Mouse (Mus musculus) kidney, adult 18-20 months (tissue): ENCODE results near the gene Pkp3.

ENCODE experiments used
- DNase-seq: peaks from one replicate; pipeline ENCODE4 v3.0.0; 2021

The Pkp3 gene

GRCm38 (mm10) chr7:141057541-141057940, 20.5 kb upstream of the Pkp3 start:
- no peak for DNase-seq

DNA sequence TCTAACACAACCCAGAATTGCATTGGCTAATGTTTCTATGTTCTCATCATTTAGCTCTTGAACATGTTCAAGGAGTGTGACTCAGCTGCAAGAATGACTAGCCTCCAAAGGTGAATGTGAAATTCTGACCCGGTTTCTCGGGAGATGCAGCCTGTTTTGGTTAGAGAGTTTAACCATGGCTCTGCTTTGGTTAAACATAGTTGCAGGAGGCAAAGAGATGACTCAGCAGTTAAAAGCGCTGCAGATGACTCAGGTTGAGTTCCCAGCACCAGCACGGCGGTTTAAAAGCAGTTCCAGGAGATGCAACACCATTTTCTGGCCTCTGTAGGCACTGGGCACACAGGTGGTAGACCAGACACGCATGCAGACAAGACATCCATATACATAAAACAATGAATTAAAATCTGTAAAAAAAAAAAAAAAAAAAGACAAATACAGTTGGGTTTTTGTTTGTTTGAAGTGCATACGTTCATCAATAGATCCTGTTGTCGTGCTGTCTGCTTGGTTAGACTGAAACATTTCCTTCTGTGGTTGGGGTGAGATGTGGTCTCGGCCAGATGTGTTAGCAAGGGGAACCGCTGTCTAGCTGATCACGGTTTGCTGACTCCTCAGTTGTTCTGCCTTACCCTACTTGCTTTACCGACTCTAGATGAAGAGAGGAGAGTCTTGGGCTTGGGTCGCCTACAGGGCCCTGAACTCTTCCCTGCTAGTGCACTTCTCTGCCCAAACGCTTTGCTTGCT, 19.2 kb upstream of the Pkp3 start:
- DNase-seq, result no peak

GRCm38 (mm10) chr7:141059929-141060328, 18.1 kb upstream of the Pkp3 start:
- DNase-seq, result no peak

DNA sequence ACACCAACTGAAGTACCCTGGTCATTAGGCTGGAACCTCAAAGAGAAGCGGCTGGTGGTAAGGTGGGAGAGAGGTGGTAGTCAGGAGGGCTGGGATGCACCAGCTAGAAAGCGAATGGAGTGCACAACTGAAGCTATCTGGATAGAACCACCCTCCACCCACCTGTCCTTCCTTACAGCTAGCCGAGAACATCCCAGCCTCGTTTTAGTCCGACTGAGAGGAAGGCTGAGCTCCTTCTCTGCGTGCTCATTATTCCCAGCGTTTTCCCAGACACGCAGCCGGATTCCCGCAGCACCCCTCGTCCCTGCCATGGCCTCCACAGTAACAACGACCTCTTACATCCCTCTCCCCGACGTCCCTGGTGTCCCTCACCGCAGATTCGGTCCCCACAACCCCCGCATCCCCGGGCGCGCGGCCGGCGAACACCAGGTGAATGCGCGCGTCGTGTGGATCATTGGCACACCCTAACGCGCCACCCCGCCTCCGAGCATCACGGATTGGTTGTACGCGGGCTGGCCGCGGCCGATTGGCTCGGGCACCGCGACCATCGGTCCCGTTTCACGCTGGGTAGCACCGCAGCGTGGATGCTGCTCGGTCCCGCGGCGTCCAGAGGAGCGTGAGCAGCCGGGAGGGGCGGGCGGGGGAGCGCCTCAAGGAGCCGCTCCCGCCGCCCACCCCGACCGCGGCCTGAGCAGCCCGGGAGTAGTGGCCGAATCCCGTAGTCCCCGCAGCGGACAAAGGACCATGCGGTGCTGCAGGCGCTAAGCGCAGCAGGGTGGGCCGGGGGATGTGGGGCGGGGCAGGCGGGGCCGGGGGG, 17.4 kb upstream of the Pkp3 start, which contains the start of gene B4galnt4:
Gene B4galnt4 (plus strand): TSS at position 679 of the 817 bp plus-strand sequence.
- DNase-seq, result peak; percentile 62

DNA sequence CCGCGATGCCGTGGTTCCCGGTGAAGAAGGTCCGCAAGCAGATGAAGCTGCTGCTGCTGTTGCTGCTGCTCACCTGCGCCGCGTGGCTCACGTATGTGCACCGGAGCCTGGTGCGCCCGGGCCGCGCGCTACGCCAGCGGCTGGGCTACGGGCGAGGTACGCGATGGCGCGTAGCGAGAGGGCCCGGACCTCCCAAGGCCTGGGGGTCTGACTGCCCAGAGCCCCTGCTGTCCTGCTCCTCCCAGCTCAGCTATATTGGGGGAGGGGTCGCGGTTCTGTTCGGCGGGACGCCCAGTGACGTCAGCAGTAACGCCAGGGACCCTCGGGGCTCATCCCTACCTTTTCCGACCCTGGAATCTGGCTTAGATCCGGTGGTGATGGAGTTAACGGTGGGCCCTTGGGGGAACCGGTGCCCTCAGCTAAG, 16.7 kb upstream of the Pkp3 start:
- no peak for DNase-seq

- no peak for DNase-seq
Observed at GRCm38 (mm10) chr7:141062525-141062924, 15.5 kb upstream of the Pkp3 start.

DNA sequence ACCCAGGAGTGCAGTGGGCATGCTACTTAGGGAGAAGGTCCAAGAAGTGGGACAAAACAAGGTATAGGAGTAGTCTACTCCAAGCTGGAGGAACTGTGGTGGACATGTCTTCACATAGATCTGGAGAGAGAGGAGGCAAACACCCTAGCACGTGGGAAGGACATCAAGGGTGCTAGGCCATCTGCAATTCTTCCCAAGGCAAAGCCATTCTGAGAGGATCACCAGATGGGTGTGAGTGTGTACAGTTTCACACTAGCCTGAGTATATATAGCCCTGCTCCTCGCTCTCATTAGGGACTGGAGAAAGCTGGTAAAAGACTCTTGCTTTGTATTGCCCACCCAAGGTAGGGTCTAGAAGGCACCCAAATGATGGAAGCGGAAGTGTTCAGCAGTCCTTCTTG, 14.7 kb upstream of the Pkp3 start:
- no peak for DNase-seq

- no peak for DNase-seq
Observed at GRCm38 (mm10) chr7:141064175-141064574, 13.8 kb upstream of the Pkp3 start.

GRCm38 (mm10) chr7:141064576-141064975, 13.4 kb upstream of the Pkp3 start:
- DNase-seq, result no peak

DNA sequence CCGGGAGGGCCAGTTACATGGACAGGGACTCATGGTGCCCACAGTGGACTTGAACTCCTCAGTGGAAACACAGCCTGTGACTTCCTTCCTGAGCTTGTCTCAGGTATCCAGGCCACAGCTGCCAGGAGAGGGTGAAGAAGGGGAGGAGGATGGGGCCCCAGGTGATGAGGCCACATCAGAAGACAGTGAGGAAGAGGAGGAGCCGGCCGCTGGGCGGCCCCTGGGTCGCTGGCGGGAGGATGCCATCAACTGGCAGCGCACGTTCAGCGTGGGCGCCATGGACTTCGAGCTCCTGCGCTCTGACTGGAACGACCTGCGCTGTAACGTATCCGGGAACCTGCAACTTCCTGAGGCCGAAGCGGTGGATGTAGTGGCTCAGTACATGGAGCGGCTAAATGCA, 9.7 kb upstream of the Pkp3 start:
- no peak for DNase-seq

DNA sequence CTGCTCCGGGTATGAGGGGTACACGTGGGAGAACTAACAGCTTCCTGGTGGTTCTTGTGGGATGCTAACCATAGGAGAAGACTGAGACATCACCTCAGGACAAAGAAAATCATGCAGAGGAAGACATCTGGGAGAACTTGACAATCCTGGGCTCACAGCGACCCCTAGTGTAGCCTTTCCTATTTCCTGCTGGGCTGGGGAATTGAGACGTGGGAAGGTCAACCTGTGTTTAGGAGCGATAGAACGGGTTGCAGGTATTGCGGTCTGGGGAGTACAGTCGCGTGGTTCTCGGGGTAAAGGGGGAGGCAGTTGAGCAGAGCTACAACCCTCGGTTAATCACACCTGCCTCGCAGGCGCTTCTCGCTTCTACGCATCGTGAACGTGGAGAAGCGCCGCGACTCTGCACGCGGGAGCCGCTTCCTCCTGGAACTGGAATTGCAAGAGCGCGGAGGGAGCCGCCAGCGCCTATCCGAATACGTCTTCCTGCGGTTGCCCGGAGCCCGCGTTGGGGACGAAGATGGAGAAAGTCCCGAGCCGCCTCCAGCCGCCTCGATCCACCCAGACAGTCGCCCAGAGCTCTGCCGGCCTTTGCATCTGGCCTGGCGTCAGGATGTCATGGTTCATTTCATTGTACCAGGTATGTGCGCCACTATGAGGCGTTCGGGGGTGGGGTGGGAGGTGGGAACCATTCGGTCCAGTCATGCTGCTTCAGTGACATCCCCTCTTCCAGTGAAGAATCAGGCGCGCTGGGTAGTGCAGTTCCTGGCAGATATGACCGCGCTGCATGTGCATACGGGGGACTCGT, 7.8 kb upstream of the Pkp3 start:
- DNase-seq, result peak; percentile 85

DNA sequence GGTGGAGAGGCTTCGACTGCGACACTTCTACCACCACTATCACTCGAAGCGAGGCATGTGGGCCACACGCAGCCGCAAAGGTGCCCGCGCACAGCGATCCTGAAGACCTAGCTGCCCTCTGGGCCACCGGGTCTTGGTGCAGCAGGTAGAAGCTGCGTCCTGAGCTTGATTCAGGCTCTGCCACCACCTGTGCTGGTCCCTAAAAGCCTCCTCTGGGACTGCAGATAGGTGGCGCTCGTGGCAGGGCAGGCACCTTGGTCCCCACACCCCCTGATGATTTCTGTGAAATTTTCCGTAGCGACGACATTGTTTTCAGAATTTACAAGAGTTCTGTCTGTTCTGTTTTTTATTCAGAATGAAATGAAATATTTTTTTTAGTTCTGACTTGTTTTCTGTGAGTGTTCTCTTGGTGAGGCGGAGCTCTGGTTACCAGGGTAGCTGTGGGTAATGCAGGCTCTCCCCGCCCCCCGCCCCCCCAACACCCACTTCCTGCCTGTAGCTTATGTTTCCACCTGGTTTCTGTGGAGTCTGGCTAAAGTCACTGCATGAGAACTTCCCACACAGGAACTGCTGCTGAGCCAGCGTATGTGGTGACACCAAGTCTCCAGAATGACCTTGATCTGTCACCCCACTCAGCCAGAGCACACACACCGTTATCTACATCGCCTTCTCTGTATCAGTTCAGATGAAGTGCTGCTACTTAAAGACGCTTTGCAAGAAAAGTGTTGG, 5.8 kb upstream of the Pkp3 start:
- peak; percentile 43 for DNase-seq

- no peak for DNase-seq
Observed at GRCm38 (mm10) chr7:141073782-141074181, 4.2 kb upstream of the Pkp3 start.

- DNase-seq, result no peak
Observed at GRCm38 (mm10) chr7:141078876-141079275, 858 bp downstream of the Pkp3 start.

DNA sequence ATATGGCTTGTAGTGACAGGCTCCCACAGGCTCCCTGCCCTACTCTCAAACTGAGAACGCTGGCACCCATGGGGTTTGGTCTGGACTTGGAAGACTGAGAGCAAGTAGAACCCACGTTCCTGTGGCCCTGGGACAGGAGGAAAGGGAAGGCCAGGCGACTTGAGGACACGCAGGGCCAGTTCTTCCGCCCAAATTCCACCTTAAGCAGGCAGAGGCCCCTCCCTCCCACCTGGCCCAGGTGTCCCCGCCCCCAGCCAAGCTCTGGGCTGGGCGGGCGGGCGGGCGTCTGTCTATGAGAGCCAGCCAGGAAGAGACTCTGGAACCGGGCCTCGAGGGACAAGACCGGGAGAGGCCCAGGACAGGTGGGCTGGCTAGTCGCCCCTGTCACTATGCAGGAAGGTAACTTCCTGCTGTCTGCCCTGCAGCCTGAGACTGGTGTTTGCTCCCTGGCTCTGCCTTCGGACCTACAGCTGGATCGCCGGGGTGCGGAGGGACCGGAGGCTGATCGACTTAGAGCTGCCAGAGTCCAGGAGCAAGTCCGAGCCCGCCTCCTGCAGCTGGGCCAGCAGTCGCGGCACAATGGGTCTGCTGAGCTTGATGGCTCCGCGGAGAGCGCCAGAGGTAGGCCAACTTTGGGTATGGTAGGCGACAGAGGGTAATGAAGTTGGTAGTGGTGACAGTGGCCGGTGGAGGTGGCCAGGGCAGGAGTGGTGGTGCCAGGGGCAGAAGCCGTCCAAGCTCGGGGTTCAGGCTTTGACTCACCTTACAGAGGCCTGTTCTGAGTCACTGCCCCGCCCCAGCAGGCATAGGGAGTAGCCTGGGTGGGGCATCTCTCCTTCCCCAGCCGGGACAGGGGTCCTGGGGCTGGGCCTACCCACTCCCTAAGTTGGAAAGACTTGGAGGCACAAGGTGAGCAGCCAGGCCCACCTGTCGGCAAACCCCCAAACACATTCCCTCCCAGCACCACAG, 1.7 kb downstream of the Pkp3 start:
- peak; percentile 81 for DNase-seq

- no peak for DNase-seq
Observed at GRCm38 (mm10) chr7:141087894-141088293, 9.9 kb downstream of the Pkp3 start.

- DNase-seq, result no peak
Observed at GRCm38 (mm10) chr7:141088473-141088872, 10.5 kb downstream of the Pkp3 start.

GRCm38 (mm10) chr7:141090228-141090627, 12.2 kb downstream of the Pkp3 start:
- DNase-seq, result no peak

DNA sequence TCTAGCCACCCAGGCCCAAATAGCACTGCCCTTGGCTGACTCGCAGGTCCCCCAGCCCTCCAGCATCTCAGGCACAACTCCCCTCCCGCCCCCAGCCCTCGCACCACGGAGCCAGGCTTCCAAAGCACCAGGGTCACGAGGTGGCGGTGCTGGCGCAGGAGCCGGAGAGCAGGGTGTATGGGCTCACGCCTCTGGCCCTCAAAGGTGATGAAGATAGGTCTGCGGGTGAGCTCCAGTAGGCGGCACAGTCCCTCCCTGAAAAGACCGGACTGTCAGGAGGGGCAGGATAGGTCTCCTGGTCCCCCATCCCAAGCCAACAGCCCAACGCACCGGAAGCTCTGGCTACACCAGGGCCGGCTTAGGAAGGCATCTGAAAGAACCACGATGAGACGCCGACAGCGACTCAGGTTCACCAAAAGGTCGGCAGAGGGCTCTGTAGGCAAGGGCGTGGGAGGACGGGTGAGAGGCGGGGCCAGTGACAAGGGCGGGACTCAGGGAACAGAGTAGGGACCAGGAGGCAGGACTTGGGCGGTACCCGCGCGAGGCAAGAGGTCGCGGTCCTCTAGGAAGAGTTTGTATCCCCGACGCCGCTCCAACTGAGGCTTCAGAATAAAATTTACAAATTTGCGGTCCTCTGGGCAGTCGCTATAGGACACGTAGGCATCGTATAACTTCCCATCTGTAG, 14.2 kb downstream of the Pkp3 start:
- peak; percentile 92 for DNase-seq

- DNase-seq, result peak; percentile 81
Observed at GRCm38 (mm10) chr7:141093950-141094349, 15.9 kb downstream of the Pkp3 start.
